Comparison of ENCODE assay signal across 10 mouse cellular contexts in the genomic region with DNA sequence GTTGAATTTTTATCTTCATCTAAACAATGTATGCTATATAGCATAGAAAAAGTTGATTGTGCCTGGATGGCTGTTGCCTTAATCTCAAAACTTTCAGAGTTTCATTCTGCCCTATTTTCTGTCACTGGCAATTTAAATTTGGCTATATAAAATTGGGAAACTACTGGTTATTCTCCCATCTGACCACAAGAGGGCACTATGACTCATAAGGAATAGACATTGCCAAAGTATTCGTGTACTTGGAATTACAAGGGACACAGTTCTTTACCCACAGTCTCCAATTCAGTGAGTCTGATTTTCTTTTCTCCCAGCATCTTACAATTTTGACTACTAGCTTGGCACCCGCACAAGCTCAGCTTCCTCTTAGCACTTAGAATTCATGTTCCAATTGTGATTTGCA. TPM values are rescaled to one million over a fixed set of nuclear protein-coding genes. Genes with fewer than 3 reads are reported as not detected.
DNase-seq lines count a peak whose midpoint lies in the region; ATAC-seq and TF ChIP-seq lines count a peak whose summit lies in the region.
"Had no signal": no experiment of that assay in that cellular context is flagged by ENCODE, and none has a peak within 500 bp of the region (broad histone marks: within the 10 kb centered on the region; RNA-seq: fewer than 3 reads in every experiment).

No protein-coding gene starts in this region.

- no peak overlapping the region for H3K4me3 ChIP-seq in layer of hippocampus, adult 2 months
- no peak overlapping the region for H3K4me3 ChIP-seq in heart, embryonic 10.5 days
- H3K4me3 ChIP-seq: hindbrain, embryonic 15.5 days had no signal

- H3K9me3 ChIP-seq in heart, embryonic 10.5 days: no peaks in the 10 kb centered on the region
- H3K9me3 ChIP-seq: hindbrain, embryonic 15.5 days had no signal

- no peaks in the 10 kb centered on the region for H3K4me1 ChIP-seq in heart, embryonic 10.5 days
- H3K4me1 ChIP-seq: hindbrain, embryonic 15.5 days had no signal

- H3K27ac ChIP-seq in layer of hippocampus, adult 2 months: no peak overlapping the region
- H3K27ac ChIP-seq in heart, embryonic 10.5 days: no peak overlapping the region
- H3K27ac ChIP-seq: hindbrain, embryonic 15.5 days had no signal

- ATAC-seq in common myeloid progenitor, adult 5-6 weeks (replicated peaks; ENCODE audit: low read depth, poor library complexity, severe bottlenecking): peak; percentile 60; the same call in 1 of the 2 replicates

- WGBS in heart, embryonic 10.5 days: 54% methylated on average over 2 of the region's 2 CpGs

- H3K27me3 ChIP-seq in heart, embryonic 10.5 days (ENCODE audit: insufficient read depth, poor library complexity, severe bottlenecking): no peaks in the 10 kb centered on the region
- H3K27me3 ChIP-seq: hindbrain, embryonic 15.5 days had no signal

- DNase-seq in cerebellum, postnatal 10 days: peak; percentile 16 to 59
- no peak for DNase-seq in cerebellum, adult 9-11 months
- peak in 1 of 2 experiments; percentile 17 for DNase-seq in layer of hippocampus, adult 2 months (ENCODE audit: low spot score in 2 of 2)
- DNase-seq in layer of hippocampus, postnatal 25 days (ENCODE audit: extremely low spot score in 1 of 2, low spot score in 1 of 2): no peak
- peak; percentile 45 for DNase-seq in A20 (ENCODE audit: low read depth, low spot score)
- DNase-seq in heart, embryonic 10.5 days (ENCODE audit: low spot score): no peak
- no peak for DNase-seq in spleen, postnatal 36 days (ENCODE audit: low spot score in 2 of 2)
- DNase-seq: lung, postnatal 14 days had no signal

- no peaks in the 10 kb centered on the region for H3K36me3 ChIP-seq in heart, embryonic 10.5 days
- H3K36me3 ChIP-seq: hindbrain, embryonic 15.5 days had no signal

- TF ChIP-seq CTCF in layer of hippocampus, adult 2 months (conservative IDR thresholded peaks at IDR 0.05): peak; percentile 88

RNA-seq across cellular contexts. Expression of a gene that starts 23.5 kb away (rescaled TPM):
- total RNA-seq in layer of hippocampus, adult 2 months (2021): 1 to 10 TPM; 2.6 to 4.9 TPM
- 1 to 10 TPM; 4.4 to 4.7 TPM for total RNA-seq in layer of hippocampus, postnatal 25 days (2021)
- total RNA-seq in common myeloid progenitor, adult 5-6 weeks (2017): not detected in 2 replicates
- polyA plus RNA-seq in heart, embryonic 10.5 days (2016; fragmentation: Nextera tagmentation; extraction: Ambion mirVana): 11.1 and 17.6 TPM in 2 replicates

Comparison
In these comparisons a context has a peak if more than half of its experiments do, and no peak if none do; other contexts are left out.
1. DNase-seq: peak in cerebellum, postnatal 10 days (2 of 2) and A20 (single experiment); none in cerebellum, adult 9-11 months (single experiment), layer of hippocampus, postnatal 25 days (0 of 2), heart, embryonic 10.5 days (single experiment) and spleen, postnatal 36 days (0 of 2).